ENCODE assay signal across 9 mouse cellular contexts in the genomic region with DNA sequence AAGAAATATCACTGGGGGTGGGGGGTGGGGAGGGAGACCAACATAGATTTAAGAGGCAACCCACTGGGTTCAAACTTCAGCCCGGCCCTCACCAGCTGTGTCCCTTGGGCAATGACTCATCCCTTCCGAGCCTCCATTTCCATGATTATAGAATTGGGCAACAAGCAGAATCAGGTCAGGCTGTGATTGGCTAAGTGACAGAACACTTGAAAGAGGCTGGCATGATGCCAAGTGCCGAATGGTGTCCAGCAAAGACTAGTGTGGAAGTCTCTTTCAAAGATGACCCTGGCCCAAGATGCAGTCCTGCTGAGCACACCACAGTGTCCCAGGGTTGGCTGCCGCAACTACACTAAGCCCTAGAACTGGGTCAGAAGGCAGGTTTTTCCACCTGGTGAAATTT. TPM values are rescaled to one million over a fixed set of nuclear protein-coding genes. Genes with fewer than 3 reads are reported as not detected.
DNase-seq lines count a peak whose midpoint lies in the region; ATAC-seq and TF ChIP-seq lines count a peak whose summit lies in the region.
"Had no signal": no experiment of that assay in that cellular context is flagged by ENCODE, and none has a peak within 500 bp of the region (broad histone marks: within the 10 kb centered on the region; RNA-seq: fewer than 3 reads in every experiment).

No protein-coding gene starts in this region.

- 0 out of 2 replicates have a peak overlapping the region, but pooled peaks have one; percentile 24 for H3K27ac ChIP-seq in midbrain, embryonic 16.5 days (ENCODE audit: low read length)
- H3K27ac ChIP-seq in midbrain, embryonic 11.5 days (ENCODE audit: low read depth, low read length): no peak overlapping the region
- peak overlapping the region; percentile 89 for H3K27ac ChIP-seq in layer of hippocampus, adult 2 months
- no peak overlapping the region for H3K27ac ChIP-seq in neural tube, embryonic 15.5 days (replicated peaks)
- H3K27ac ChIP-seq: limb, embryonic 12.5 days had no signal

- H3K27me3 ChIP-seq in midbrain, embryonic 16.5 days (ENCODE audit: control insufficient read depth, insufficient read depth, low read depth, low read length): no peaks in the 10 kb centered on the region
- H3K27me3 ChIP-seq in midbrain, embryonic 11.5 days (ENCODE audit: control insufficient read depth, insufficient read depth, low read length): no peaks in the 10 kb centered on the region
- H3K27me3 ChIP-seq in myocyte (ENCODE audit: control insufficient read depth, insufficient read depth, insufficient read length): no peaks in the 10 kb centered on the region
- no peaks in the 10 kb centered on the region for H3K27me3 ChIP-seq in neural tube, embryonic 15.5 days (replicated peaks)
- H3K27me3 ChIP-seq: limb, embryonic 12.5 days had no signal

- DNase-seq in midbrain, embryonic 11.5 days (ENCODE audit: low spot score, missing footprints): no peak
- peak; percentile 60 for DNase-seq in brain, embryonic 14.5 days (ENCODE audit: low read depth)
- peak; percentile 59 for DNase-seq in gastrocnemius, postnatal 10 days
- peak; percentile 44 to 50 for DNase-seq in layer of hippocampus, adult 2 months (ENCODE audit: low spot score in 2 of 2)
- no peak for DNase-seq in thymus, postnatal 10 days (ENCODE audit: low spot score in 2 of 2)

- H3K4me1 ChIP-seq in midbrain, embryonic 16.5 days (ENCODE audit: control insufficient read depth, insufficient read depth, low read length): no peaks in the 10 kb centered on the region
- no peaks in the 10 kb centered on the region for H3K4me1 ChIP-seq in midbrain, embryonic 11.5 days (ENCODE audit: control insufficient read depth, insufficient read depth, low read length)
- peaks cover 14% of the 10 kb centered on the region for H3K4me1 ChIP-seq in neural tube, embryonic 15.5 days
- H3K4me1 ChIP-seq: limb, embryonic 12.5 days had no signal

- no peaks in the 10 kb centered on the region for H3K9me3 ChIP-seq in midbrain, embryonic 16.5 days (replicated peaks; ENCODE audit: control insufficient read depth, low read length, poor library complexity, severe bottlenecking)
- no peaks in the 10 kb centered on the region for H3K9me3 ChIP-seq in midbrain, embryonic 11.5 days (ENCODE audit: control insufficient read depth, low read length)
- no peaks in the 10 kb centered on the region for H3K9me3 ChIP-seq in neural tube, embryonic 15.5 days (replicated peaks)
- H3K9me3 ChIP-seq: limb, embryonic 12.5 days had no signal

- no peak overlapping the region for H3K4me3 ChIP-seq in midbrain, embryonic 16.5 days (ENCODE audit: low read depth, low read length)
- no peak overlapping the region for H3K4me3 ChIP-seq in midbrain, embryonic 11.5 days (ENCODE audit: low read depth, low read length)
- H3K4me3 ChIP-seq in layer of hippocampus, adult 2 months: no peak overlapping the region
- H3K4me3 ChIP-seq in myocyte: no peak overlapping the region
- no peak overlapping the region for H3K4me3 ChIP-seq in neural tube, embryonic 15.5 days (replicated peaks)
- H3K4me3 ChIP-seq: limb, embryonic 12.5 days had no signal

- H3K79me2 ChIP-seq in myocyte (ENCODE audit: control insufficient read depth, insufficient read depth): no peaks in the 10 kb centered on the region

- no peak overlapping the region for H3ac ChIP-seq in myocyte (ENCODE audit: control insufficient read depth, insufficient read length)

- no peaks in the 10 kb centered on the region for H3K36me3 ChIP-seq in midbrain, embryonic 16.5 days (ENCODE audit: control insufficient read depth, insufficient read depth, low read length)
- H3K36me3 ChIP-seq in midbrain, embryonic 11.5 days (ENCODE audit: control insufficient read depth, insufficient read depth, low read length): no peaks in the 10 kb centered on the region
- H3K36me3 ChIP-seq in myocyte (ENCODE audit: control insufficient read depth, insufficient read depth): no peaks in the 10 kb centered on the region
- H3K36me3 ChIP-seq in neural tube, embryonic 15.5 days: no peaks in the 10 kb centered on the region
- H3K36me3 ChIP-seq: limb, embryonic 12.5 days had no signal

- H3K4me2 ChIP-seq in midbrain, embryonic 16.5 days (ENCODE audit: low read length): no peak overlapping the region
- no peak overlapping the region for H3K4me2 ChIP-seq in midbrain, embryonic 11.5 days
- no peak overlapping the region for H3K4me2 ChIP-seq in myocyte (ENCODE audit: low read depth)
- H3K4me2 ChIP-seq in neural tube, embryonic 15.5 days: no peak overlapping the region
- H3K4me2 ChIP-seq: limb, embryonic 12.5 days had no signal

- no peak for TF ChIP-seq CTCF in brain, embryonic 14.5 days (IDR thresholded peaks at IDR 0.05; ENCODE audit: borderline replicate concordance, extremely low read depth, insufficient read depth, insufficient read length)
- TF ChIP-seq CTCF in layer of hippocampus, adult 2 months (conservative IDR thresholded peaks at IDR 0.05): no peak

- H3K9ac ChIP-seq in midbrain, embryonic 16.5 days (ENCODE audit: low read depth, low read length): no peak overlapping the region
- no peak overlapping the region for H3K9ac ChIP-seq in midbrain, embryonic 11.5 days (ENCODE audit: low read length)
- no peak overlapping the region for H3K9ac ChIP-seq in neural tube, embryonic 15.5 days (replicated peaks)
- H3K9ac ChIP-seq: limb, embryonic 12.5 days had no signal

- no peak for ATAC-seq in midbrain, embryonic 16.5 days
- no peak for ATAC-seq in midbrain, embryonic 11.5 days (ENCODE audit: low FRiP score)
- ATAC-seq in neural tube, embryonic 15.5 days (ENCODE audit: low FRiP score): no peak

- WGBS in midbrain, embryonic 16.5 days: 38% methylated on average over 4 of the region's 4 CpGs
- WGBS in midbrain, embryonic 11.5 days: 72% methylated on average over 4 of the region's 4 CpGs
- 38% methylated on average over 4 of the region's 4 CpGs for WGBS in neural tube, embryonic 15.5 days

- TF ChIP-seq POLR2A in brain, embryonic 14.5 days (IDR thresholded peaks at IDR 0.05; ENCODE audit: borderline replicate concordance, extremely low read depth, insufficient read depth, insufficient read length, poor library complexity, severe bottlenecking): no peak
- no peak for TF ChIP-seq POLR2A in myocyte (IDR thresholded peaks at IDR 0.05; ENCODE audit: insufficient read length, low read depth)

TF ChIP-seq in myocyte, 11 proteins besides CTCF, POLR2A, EP300 and RAD21:
- TF ChIP-seq CEBPB (IDR thresholded peaks at IDR 0.05; ENCODE audit: insufficient read depth, poor library complexity, severe bottlenecking): peak; percentile 73
- no peak for TF ChIP-seq USF1 (IDR thresholded peaks at IDR 0.05; ENCODE audit: low read depth)

RNA-seq across cellular contexts. Expression of a gene that starts 14.2 kb away (rescaled TPM):
- 112 and 118 TPM in 2 replicates for polyA plus RNA-seq in midbrain, embryonic 16.5 days (2015; fragmentation: Nextera tagmentation; extraction: Ambion mirVana)
- 59.8 and 62.1 TPM in 2 replicates for polyA plus RNA-seq in midbrain, embryonic 11.5 days (2014; fragmentation: Nextera tagmentation; extraction: Ambion mirVana)
- polyA plus RNA-seq in brain, embryonic 14.5 days (2012; rRNA removed): 99.6 and 102 TPM in 2 replicates
- 10 to 100 TPM; 12.3 to 20.6 TPM for total RNA-seq in gastrocnemius, postnatal 10 days (2021)
- total RNA-seq in layer of hippocampus, adult 2 months (2021): 100 to 1,000 TPM; 177 to 193 TPM
- polyA plus RNA-seq in myocyte (2012; fragmentation: generic; extraction: Trizol): 5.8 TPM
- polyA plus RNA-seq in neural tube, embryonic 15.5 days (2015; fragmentation: Nextera tagmentation; extraction: Ambion mirVana): 88.4 and 90.9 TPM in 2 replicates

Comparison
In these comparisons a context has a peak if more than half of its experiments do, and no peak if none do; other contexts are left out.
1. H3K27ac ChIP-seq: peak in midbrain, embryonic 16.5 days (single experiment) and layer of hippocampus, adult 2 months (single experiment); none in midbrain, embryonic 11.5 days (single experiment) and neural tube, embryonic 15.5 days (single experiment).
2. DNase-seq: peak in brain, embryonic 14.5 days (single experiment), gastrocnemius, postnatal 10 days (single experiment) and layer of hippocampus, adult 2 months (2 of 2); none in midbrain, embryonic 11.5 days (single experiment) and thymus, postnatal 10 days (0 of 2).